ENCODE assay signal across 10 mouse cellular contexts in genomic region chr10:41565141-41565540, GRCm38 (mm10). TPM values are rescaled to one million over a fixed set of nuclear protein-coding genes. Genes with fewer than 3 reads are reported as not detected.
DNase-seq lines count a peak whose midpoint lies in the region; ATAC-seq and TF ChIP-seq lines count a peak whose summit lies in the region.
"Had no signal": no experiment of that assay in that cellular context is flagged by ENCODE, and none has a peak within 500 bp of the region (broad histone marks: within the 10 kb centered on the region; RNA-seq: fewer than 3 reads in every experiment).

No protein-coding gene starts in this region.

- no peak for ATAC-seq in forebrain, embryonic 15.5 days (replicated peaks)
- ATAC-seq: hindbrain, embryonic 16.5 days had no signal

- H3K27ac ChIP-seq in forebrain, embryonic 15.5 days (replicated peaks): no peak overlapping the region
- H3K27ac ChIP-seq in left cerebral cortex, adult 2 months: no peak overlapping the region

- H3K4me1 ChIP-seq in forebrain, embryonic 15.5 days: no peaks in the 10 kb centered on the region

- intact Hi-C loops in left cerebral cortex, adult 2 months (cut with DNase I): no loop called here

- peak; percentile 25 to 76 for DNase-seq in urinary bladder, adult 18-20 months (ENCODE audit: low spot score in 2 of 2)
- DNase-seq in urinary bladder, postnatal 10 days (ENCODE audit: low spot score): no peak
- peak; percentile 70 for DNase-seq in gastrocnemius, adult 18-20 months (ENCODE audit: low spot score)
- DNase-seq in heart, postnatal 4 days: peak; percentile 69
- DNase-seq in cerebellum, postnatal 10 days: no peak
- no peak for DNase-seq in right cerebral cortex, postnatal 10 days (ENCODE audit: low spot score in 2 of 2)
- no peak for DNase-seq in left cerebral cortex, adult 2 months (ENCODE audit: extremely low spot score in 1 of 2, low spot score in 2 of 2)

- no peak overlapping the region for H3K4me3 ChIP-seq in forebrain, embryonic 15.5 days
- no peak overlapping the region for H3K4me3 ChIP-seq in left cerebral cortex, adult 2 months
- H3K4me3 ChIP-seq: erythroblast, embryonic 14.5 days had no signal

- 43% methylated on average over 5 of the region's 5 CpGs for WGBS in forebrain, embryonic 15.5 days

- H3K4me2 ChIP-seq in forebrain, embryonic 15.5 days (replicated peaks): no peak overlapping the region

- H3K36me3 ChIP-seq in forebrain, embryonic 15.5 days: no peaks in the 10 kb centered on the region

- H3K9me3 ChIP-seq in forebrain, embryonic 15.5 days: 0 out of 2 replicates have a peak, but pooled peaks cover 4% of the 10 kb centered on the region

- no peaks in the 10 kb centered on the region for H3K27me3 ChIP-seq in forebrain, embryonic 15.5 days

- no peak for TF ChIP-seq CTCF in left cerebral cortex, adult 2 months (IDR thresholded peaks at IDR 0.05)

- no peak overlapping the region for H3K9ac ChIP-seq in forebrain, embryonic 15.5 days (replicated peaks)

RNA-seq across cellular contexts. Expression of gene Cd164, which starts 45.9 kb away (rescaled TPM):
- total RNA-seq in gastrocnemius, adult 18-20 months (2021): 100 to 1,000 TPM; 145 to 153 TPM
- 100 to 1,000 TPM; 216 to 218 TPM for total RNA-seq in heart, postnatal 4 days (2021)
- polyA plus RNA-seq in forebrain, embryonic 15.5 days (2015; fragmentation: Nextera tagmentation; extraction: Ambion mirVana): 64.6 and 69.0 TPM in 2 replicates
- total RNA-seq in left cerebral cortex, adult 2 months (2021): 10 to 100 TPM; 66.5 to 67.8 TPM

Comparison
In these comparisons a context has a peak if more than half of its experiments do, and no peak if none do; other contexts are left out.
1. DNase-seq: peak in urinary bladder, adult 18-20 months (2 of 2), gastrocnemius, adult 18-20 months (single experiment) and heart, postnatal 4 days (single experiment); none in urinary bladder, postnatal 10 days (single experiment), cerebellum, postnatal 10 days (0 of 2), right cerebral cortex, postnatal 10 days (0 of 2) and left cerebral cortex, adult 2 months (0 of 2).